In genomic region chr4:140868484-140869190, GRCm38 (mm10) we compare ENCODE assay signal across 9 mouse cellular contexts. TPM values are rescaled to one million over a fixed set of nuclear protein-coding genes. Genes with fewer than 3 reads are reported as not detected.
A peak's percentile ranks its signal among the peaks of the same experiment; 100 is the strongest.
DNase-seq lines count a peak whose midpoint lies in the region; ATAC-seq lines count a peak whose summit lies in the region.
"Had no signal": no experiment of that assay in that cellular context is flagged by ENCODE, and none has a peak within 500 bp of the region (broad histone marks: within the 10 kb centered on the region; RNA-seq: fewer than 3 reads in every experiment).

No protein-coding gene starts in this region.

- no peaks in the 10 kb centered on the region for H3K4me1 ChIP-seq in hindbrain, embryonic 16.5 days (ENCODE audit: control insufficient read depth, insufficient read depth, low read depth, low read length)
- peaks cover 4% of the 10 kb centered on the region; the same call in 1 of the 2 replicates for H3K4me1 ChIP-seq in midbrain, embryonic 14.5 days (ENCODE audit: control insufficient read depth, insufficient read depth, low read length)

- no peak overlapping the region for H3K4me2 ChIP-seq in hindbrain, embryonic 16.5 days (ENCODE audit: low read length)
- no peak overlapping the region for H3K4me2 ChIP-seq in midbrain, embryonic 14.5 days (ENCODE audit: low read length)

- no peak overlapping the region for H3K4me3 ChIP-seq in hindbrain, embryonic 16.5 days (ENCODE audit: low read length)
- no peak overlapping the region for H3K4me3 ChIP-seq in midbrain, embryonic 14.5 days (replicated peaks; ENCODE audit: low read depth, low read length)

- WGBS in hindbrain, embryonic 16.5 days: 5% methylated on average over 14 of the region's 14 CpGs
- 3% methylated on average over 14 of the region's 14 CpGs for WGBS in midbrain, embryonic 14.5 days

- H3K36me3 ChIP-seq in hindbrain, embryonic 16.5 days (ENCODE audit: control insufficient read depth, insufficient read depth, low read length): no peaks in the 10 kb centered on the region
- no peaks in the 10 kb centered on the region for H3K36me3 ChIP-seq in midbrain, embryonic 14.5 days (ENCODE audit: control insufficient read depth, insufficient read depth, low read length)

- peak overlapping the region; percentile 36; the same call in 1 of the 2 replicates for H3K9ac ChIP-seq in hindbrain, embryonic 16.5 days (ENCODE audit: low read depth, low read length)
- H3K9ac ChIP-seq in midbrain, embryonic 14.5 days (replicated peaks; ENCODE audit: low read length): 0 out of 2 replicates have a peak overlapping the region, but pooled peaks have one; percentile 9

- H3K9me3 ChIP-seq in hindbrain, embryonic 16.5 days (ENCODE audit: control insufficient read depth, low read length): no peaks in the 10 kb centered on the region
- no peaks in the 10 kb centered on the region; the same call in 1 of the 2 replicates for H3K9me3 ChIP-seq in midbrain, embryonic 14.5 days (ENCODE audit: control insufficient read depth, low read length)

- intact Hi-C loops in left cerebral cortex, postnatal 36 days (cut with DNase I): no loop called here

- DNase-seq in heart, adult 11 months: peak; percentile 86
- DNase-seq in heart, adult 18-20 months: no peak
- peak; percentile 42 for DNase-seq in midbrain, embryonic 14.5 days
- no peak for DNase-seq in layer of hippocampus, postnatal 14 days (ENCODE audit: low spot score in 2 of 2)
- no peak for DNase-seq in frontal cortex, adult 2 months (ENCODE audit: extremely low spot score in 1 of 2, low spot score in 1 of 2)
- DNase-seq in left cerebral cortex, postnatal 36 days (ENCODE audit: low spot score in 2 of 2): no peak

- ATAC-seq in CD4-positive, CD25-positive, alpha-beta regulatory T cell, adult 4 months: peak; percentile 63
- no peak for ATAC-seq in hindbrain, embryonic 16.5 days
- no peak for ATAC-seq in midbrain, embryonic 14.5 days (ENCODE audit: low FRiP score, low TSS enrichment)
- ATAC-seq: forebrain, embryonic 16.5 days had no signal

- no peak overlapping the region for H3K27ac ChIP-seq in hindbrain, embryonic 16.5 days (ENCODE audit: low read depth, low read length)
- no peak overlapping the region for H3K27ac ChIP-seq in midbrain, embryonic 14.5 days (replicated peaks; ENCODE audit: low read depth, low read length)

- no peaks in the 10 kb centered on the region for H3K27me3 ChIP-seq in hindbrain, embryonic 16.5 days (replicated peaks; ENCODE audit: control insufficient read depth, insufficient read depth, low read length)
- no peaks in the 10 kb centered on the region for H3K27me3 ChIP-seq in midbrain, embryonic 14.5 days (ENCODE audit: control insufficient read depth, insufficient read depth, low read length)

RNA-seq across cellular contexts. Expression of gene Padi1, which starts 23.1 kb away (rescaled TPM):
- under 1 TPM in 1 of 2 experiments, not detected in 1; 0.23 TPM for total RNA-seq in heart, adult 18-20 months (2021)
- polyA plus RNA-seq in CD4-positive, CD25-positive, alpha-beta regulatory T cell, adult 4 months (2017; shearing (Covaris generic)): under 1 TPM; 0.61 to 0.63 TPM
- not detected in 2 replicates for polyA plus RNA-seq in hindbrain, embryonic 16.5 days (2015; fragmentation: Nextera tagmentation; extraction: Ambion mirVana)
- polyA plus RNA-seq in midbrain, embryonic 14.5 days (2014; fragmentation: Nextera tagmentation; extraction: Ambion mirVana): 0.12 TPM in 1 of 2 replicates, not detected in the other
- not detected for total RNA-seq in layer of hippocampus, postnatal 14 days (2021)
- 0.48 and 0.76 TPM in 2 replicates for polyA plus RNA-seq in frontal cortex, adult 2 months (2012; rRNA removed)
- not detected for total RNA-seq in left cerebral cortex, postnatal 36 days (2021)
- polyA plus RNA-seq: forebrain, embryonic 16.5 days had no signal

RNA-seq across cellular contexts. Expression of gene Padi2, which starts 37.5 kb away (rescaled TPM):
- 1 to 10 TPM in 1 of 2 experiments, under 1 TPM in 1; 0.97 to 1.4 TPM for total RNA-seq in heart, adult 18-20 months (2021)
- polyA plus RNA-seq in CD4-positive, CD25-positive, alpha-beta regulatory T cell, adult 4 months (2017; shearing (Covaris generic)): 10 to 100 TPM; 11.4 to 13.8 TPM
- 2.4 and 2.7 TPM in 2 replicates for polyA plus RNA-seq in hindbrain, embryonic 16.5 days (2015; fragmentation: Nextera tagmentation; extraction: Ambion mirVana)
- 1.1 and 1.7 TPM in 2 replicates for polyA plus RNA-seq in midbrain, embryonic 14.5 days (2014; fragmentation: Nextera tagmentation; extraction: Ambion mirVana)
- 10 to 100 TPM; 12.0 to 16.8 TPM for total RNA-seq in layer of hippocampus, postnatal 14 days (2021)
- polyA plus RNA-seq in frontal cortex, adult 2 months (2012; rRNA removed): 12.2 and 13.0 TPM in 2 replicates
- total RNA-seq in left cerebral cortex, postnatal 36 days (2021): 10 to 100 TPM; 11.9 to 14.0 TPM

RNA-seq across cellular contexts. Expression of gene Padi3, which starts 58.2 kb away (rescaled TPM):
- total RNA-seq in heart, adult 18-20 months (2021): under 1 TPM in 1 of 2 experiments, not detected in 1; 0.15 TPM
- polyA plus RNA-seq in CD4-positive, CD25-positive, alpha-beta regulatory T cell, adult 4 months (2017; shearing (Covaris generic)): under 1 TPM; 0.15 to 0.32 TPM
- polyA plus RNA-seq in hindbrain, embryonic 16.5 days (2015; fragmentation: Nextera tagmentation; extraction: Ambion mirVana): 0.05 TPM in 1 of 2 replicates, not detected in the other
- not detected in 2 replicates for polyA plus RNA-seq in midbrain, embryonic 14.5 days (2014; fragmentation: Nextera tagmentation; extraction: Ambion mirVana)
- not detected for total RNA-seq in layer of hippocampus, postnatal 14 days (2021)
- 0.14 and 0.23 TPM in 2 replicates for polyA plus RNA-seq in frontal cortex, adult 2 months (2012; rRNA removed)
- not detected for total RNA-seq in left cerebral cortex, postnatal 36 days (2021)
- polyA plus RNA-seq: forebrain, embryonic 16.5 days had no signal

Comparison
In these comparisons a context has a peak if more than half of its experiments do, and no peak if none do; other contexts are left out.
1. DNase-seq: peak in heart, adult 11 months (single experiment) and midbrain, embryonic 14.5 days (single experiment); none in heart, adult 18-20 months (0 of 2), layer of hippocampus, postnatal 14 days (0 of 2), frontal cortex, adult 2 months (0 of 2) and left cerebral cortex, postnatal 36 days (0 of 2).